Mouse (Mus musculus): Measurements from ENCODE around the gene Phf13. TPM values are rescaled to one million over a fixed set of nuclear protein-coding genes. Genes with fewer than 3 reads are reported as not detected.

Gene Phf13
- polyA plus RNA-seq, 1 experiment: 3.8 TPM

DNA sequence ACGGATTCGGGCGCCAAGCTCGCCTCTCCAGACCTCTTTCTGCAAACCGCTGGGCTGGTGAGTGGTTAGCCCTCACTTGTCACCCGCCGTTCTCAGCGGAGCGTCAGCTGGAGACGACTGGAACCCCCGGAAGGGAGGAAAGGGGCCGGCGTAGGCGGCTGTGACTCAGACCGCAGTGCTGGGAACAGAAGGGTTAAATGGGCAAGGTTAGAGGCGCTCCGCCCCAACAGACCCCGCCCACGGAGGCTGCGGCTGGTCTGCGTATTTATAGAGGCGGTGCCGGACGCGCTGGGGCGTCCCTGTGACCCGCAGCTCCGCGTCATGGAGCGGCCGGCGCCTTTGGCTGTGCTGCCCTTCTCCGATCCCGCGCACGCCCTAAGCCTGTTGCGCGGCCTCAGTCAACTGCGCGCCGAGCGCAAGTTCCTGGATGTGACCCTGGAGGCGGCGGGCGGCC, 12.6 kb upstream of the Phf13 start, which contains the start of gene Klhl21:
TSS of gene Klhl21 (plus strand) at position 182 of the 454 bp plus-strand sequence.
- Histone ChIP-seq H3K27ac (ENCODE audit: insufficient read depth, low read length) (peak within 1 kb of the TSS; percentile 94), H3K4me3 (ENCODE audit: extremely low read depth, insufficient read depth, insufficient read length) (peak within 1 kb of the TSS; percentile 90), H3K36me3 (ENCODE audit: control insufficient read depth, insufficient read depth, low read length) (peaks cover 3% of the 10 kb centered on the region; the same call in 1 of the 2 replicates), H3K27me3 (ENCODE audit: control insufficient read depth, insufficient read depth, low read length) (no peaks in the 10 kb centered on the region), H3K4me1 (ENCODE audit: control insufficient read depth, insufficient read depth, insufficient read length) (peaks cover 11% of the 10 kb centered on the region)
- peak; percentile 82 to 90 for DNase-seq (ENCODE audit: low read depth in 1 of 2, low spot score in 2 of 2)
- WGBS: 0% methylated on average over 45 of the region's 45 CpGs
- TF ChIP-seq POLR2A (IDR thresholded peaks at IDR 0.05; ENCODE audit: low read depth, low read length) (peak; percentile 93), CTCF (IDR thresholded peaks at IDR 0.05; ENCODE audit: extremely low read depth, insufficient read depth, insufficient read length, insufficient replicate concordance) (no peak)

DNA sequence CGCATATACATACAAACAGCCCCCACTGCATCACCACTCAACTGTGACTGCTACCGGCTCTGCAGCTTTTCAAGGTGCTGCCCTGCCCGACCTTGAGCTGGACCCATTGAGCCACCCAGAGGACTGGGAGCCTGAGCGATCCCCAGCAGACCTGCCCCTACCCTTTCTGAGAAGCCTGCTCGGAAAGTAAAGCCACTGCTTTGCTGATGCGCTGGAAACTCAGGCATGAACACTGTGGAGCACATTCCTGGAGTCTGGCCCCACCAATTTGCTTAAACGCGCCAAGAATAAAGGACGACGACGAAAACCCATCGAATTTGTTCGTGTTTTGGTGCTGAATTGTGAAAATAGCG, 12.1 kb upstream of the Phf13 start:
- H3K27me3 ChIP-seq (ENCODE audit: control insufficient read depth, insufficient read depth, low read length): no peaks in the 10 kb centered on the region
- H3K4me1 ChIP-seq (ENCODE audit: control insufficient read depth, insufficient read depth, insufficient read length): peaks cover 11% of the 10 kb centered on the region
- peaks cover 3% of the 10 kb centered on the region; the same call in 1 of the 2 replicates for H3K36me3 ChIP-seq (ENCODE audit: control insufficient read depth, insufficient read depth, low read length)
- WGBS: 2% methylated on average over 14 of the region's 14 CpGs
- peak overlapping the region; percentile 90 for H3K4me3 ChIP-seq (ENCODE audit: extremely low read depth, insufficient read depth, insufficient read length)
- peak overlapping the region; percentile 53; the same call in 1 of the 2 replicates for H3K27ac ChIP-seq (ENCODE audit: insufficient read depth, low read length)
- no peak for DNase-seq (ENCODE audit: low read depth in 1 of 2, low spot score in 2 of 2)
- TF ChIP-seq POLR2A (IDR thresholded peaks at IDR 0.05; ENCODE audit: low read depth, low read length): no peak
- TF ChIP-seq CTCF (IDR thresholded peaks at IDR 0.05; ENCODE audit: extremely low read depth, insufficient read depth, insufficient read length, insufficient replicate concordance): no peak

DNA sequence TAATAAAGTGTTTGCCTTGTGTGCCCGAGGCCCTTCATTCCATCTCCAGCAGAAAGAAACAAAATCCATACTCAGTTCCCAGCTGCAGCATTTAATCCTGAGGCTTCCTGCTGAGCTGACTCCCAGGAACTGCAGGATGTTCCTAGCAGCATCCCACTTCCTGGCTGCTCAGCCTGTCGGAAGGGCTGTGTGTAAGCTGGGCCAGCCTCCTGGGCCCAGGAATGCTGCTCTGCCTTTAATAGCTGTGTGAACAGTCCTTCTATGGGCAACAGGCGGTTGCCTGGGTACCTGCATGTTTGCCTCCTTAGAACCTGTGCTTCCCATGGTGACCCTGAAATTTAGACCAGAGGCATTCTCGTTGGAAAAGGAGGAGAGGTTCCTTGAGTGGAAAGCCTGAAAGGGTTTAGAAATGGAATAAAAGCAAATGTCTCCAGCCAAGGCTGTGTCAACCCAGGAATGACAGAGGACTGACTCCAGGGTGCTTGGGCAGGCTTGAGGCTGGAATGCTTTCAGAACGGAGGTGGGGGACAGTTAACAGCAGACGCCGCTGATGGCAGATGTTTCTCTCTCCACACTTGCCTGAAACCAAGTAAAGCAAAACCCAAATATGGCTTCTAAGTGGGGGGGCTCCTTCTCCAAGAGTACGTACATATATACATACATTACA, 11.6 kb upstream of the Phf13 start:
- TF ChIP-seq CTCF (IDR thresholded peaks at IDR 0.05; ENCODE audit: extremely low read depth, insufficient read depth, insufficient read length, insufficient replicate concordance) (no peak), POLR2A (IDR thresholded peaks at IDR 0.05; ENCODE audit: low read depth, low read length) (no peak)
- H3K4me1 ChIP-seq (ENCODE audit: control insufficient read depth, insufficient read depth, insufficient read length): peaks cover 11% of the 10 kb centered on the region
- 0 out of 2 replicates have a peak overlapping the region, but pooled peaks have one; percentile 21 for H3K27ac ChIP-seq (ENCODE audit: insufficient read depth, low read length)
- H3K27me3 ChIP-seq (ENCODE audit: control insufficient read depth, insufficient read depth, low read length): no peaks in the 10 kb centered on the region
- peaks cover 3% of the 10 kb centered on the region; the same call in 1 of the 2 replicates for H3K36me3 ChIP-seq (ENCODE audit: control insufficient read depth, insufficient read depth, low read length)
- DNase-seq (ENCODE audit: low read depth in 1 of 2, low spot score in 2 of 2): no peak
- peak overlapping the region; percentile 90; the same call in 1 of the 2 replicates for H3K4me3 ChIP-seq (ENCODE audit: extremely low read depth, insufficient read depth, insufficient read length)
- 53% methylated on average over 8 of the region's 8 CpGs for WGBS

DNA sequence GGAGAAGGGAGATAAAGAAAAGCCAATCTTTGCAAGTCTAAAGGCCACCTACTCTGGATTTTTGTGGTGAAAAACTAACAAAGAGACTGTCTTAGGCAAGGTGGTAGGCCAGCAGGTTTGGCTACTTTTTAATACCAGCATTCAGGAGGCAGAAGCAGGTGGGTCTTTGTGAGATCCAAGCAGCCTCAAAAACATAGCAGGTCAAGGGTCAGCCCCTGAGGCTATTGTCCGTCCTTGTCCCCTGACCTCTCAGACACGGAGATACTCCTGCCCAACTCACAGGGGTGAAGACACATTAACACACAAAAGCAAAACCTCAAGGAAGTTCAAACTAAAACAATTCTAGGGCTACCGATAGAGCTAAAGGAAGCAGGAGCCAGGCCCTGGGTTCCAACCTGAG, 10.8 kb upstream of the Phf13 start:
- Histone ChIP-seq H3K36me3 (ENCODE audit: control insufficient read depth, insufficient read depth, low read length) (no peaks in the 10 kb centered on the region), H3K27me3 (ENCODE audit: control insufficient read depth, insufficient read depth, low read length) (no peaks in the 10 kb centered on the region), H3K4me3 (ENCODE audit: extremely low read depth, insufficient read depth, insufficient read length) (no peak overlapping the region), H3K27ac (ENCODE audit: insufficient read depth, low read length) (no peak overlapping the region), H3K4me1 (ENCODE audit: control insufficient read depth, insufficient read depth, insufficient read length) (peaks cover 11% of the 10 kb centered on the region)
- no peak for DNase-seq (ENCODE audit: low read depth in 1 of 2, low spot score in 2 of 2)
- no peak for TF ChIP-seq CTCF (IDR thresholded peaks at IDR 0.05; ENCODE audit: extremely low read depth, insufficient read depth, insufficient read length, insufficient replicate concordance)
- TF ChIP-seq POLR2A (IDR thresholded peaks at IDR 0.05; ENCODE audit: low read depth, low read length): no peak
- 85% methylated on average over 3 of the region's 3 CpGs for WGBS

DNA sequence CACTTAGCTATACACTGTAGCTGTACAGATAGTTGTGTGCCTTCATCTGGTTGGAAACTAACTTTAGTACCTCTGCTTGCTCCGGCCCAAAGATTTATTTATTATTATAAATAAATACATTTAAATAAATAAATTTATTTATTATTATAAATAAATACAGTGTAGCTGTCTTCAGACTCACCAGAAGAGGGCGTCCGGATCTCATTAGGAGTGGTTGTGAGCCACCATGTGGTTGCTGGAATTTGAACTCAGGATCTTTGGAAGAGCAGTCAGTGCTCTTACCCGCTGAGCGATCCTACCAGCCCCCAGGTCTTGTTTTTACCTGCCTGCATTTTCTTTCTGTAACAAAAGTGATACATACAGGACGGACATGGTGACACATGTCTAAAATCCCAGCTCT, 10.1 kb upstream of the Phf13 start:
- WGBS: 69% methylated on average over 6 of the region's 6 CpGs
- no peak overlapping the region for H3K4me3 ChIP-seq (ENCODE audit: extremely low read depth, insufficient read depth, insufficient read length)
- no peaks in the 10 kb centered on the region for H3K27me3 ChIP-seq (ENCODE audit: control insufficient read depth, insufficient read depth, low read length)
- H3K36me3 ChIP-seq (ENCODE audit: control insufficient read depth, insufficient read depth, low read length): no peaks in the 10 kb centered on the region
- H3K27ac ChIP-seq (ENCODE audit: insufficient read depth, low read length): no peak overlapping the region
- TF ChIP-seq CTCF (IDR thresholded peaks at IDR 0.05; ENCODE audit: extremely low read depth, insufficient read depth, insufficient read length, insufficient replicate concordance) (no peak), POLR2A (IDR thresholded peaks at IDR 0.05; ENCODE audit: low read depth, low read length) (no peak)
- DNase-seq (ENCODE audit: low read depth in 1 of 2, low spot score in 2 of 2): no peak
- peaks cover 11% of the 10 kb centered on the region for H3K4me1 ChIP-seq (ENCODE audit: control insufficient read depth, insufficient read depth, insufficient read length)

DNA sequence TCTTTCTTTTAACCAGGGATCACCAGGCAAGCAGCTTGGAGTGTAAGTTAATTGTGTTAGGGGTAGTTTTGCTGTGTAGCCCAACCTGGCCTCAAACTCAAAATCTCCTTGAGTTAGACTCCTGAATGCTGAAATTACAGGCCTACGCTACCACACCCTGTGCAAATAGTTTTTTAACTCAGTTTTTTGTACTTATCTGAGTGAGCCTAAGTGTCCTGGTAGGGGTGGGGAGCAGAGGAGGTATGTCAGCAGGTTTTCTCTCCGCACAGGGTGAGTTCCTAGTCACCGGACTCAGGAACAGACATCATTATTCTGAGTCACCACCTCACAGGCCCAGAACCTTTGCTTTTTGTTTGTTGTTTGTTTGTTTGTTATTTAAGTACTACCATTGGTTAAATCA, 6.0 kb upstream of the Phf13 start:
- Histone ChIP-seq H3K27ac (ENCODE audit: insufficient read depth, low read length) (no peak overlapping the region), H3K36me3 (ENCODE audit: control insufficient read depth, insufficient read depth, low read length) (no peaks in the 10 kb centered on the region), H3K4me1 (ENCODE audit: control insufficient read depth, insufficient read depth, insufficient read length) (no peaks in the 10 kb centered on the region), H3K4me3 (ENCODE audit: extremely low read depth, insufficient read depth, insufficient read length) (no peak overlapping the region), H3K27me3 (ENCODE audit: control insufficient read depth, insufficient read depth, low read length) (no peaks in the 10 kb centered on the region)
- no peak for TF ChIP-seq POLR2A (IDR thresholded peaks at IDR 0.05; ENCODE audit: low read depth, low read length)
- no peak for TF ChIP-seq CTCF (IDR thresholded peaks at IDR 0.05; ENCODE audit: extremely low read depth, insufficient read depth, insufficient read length, insufficient replicate concordance)
- no peak for DNase-seq (ENCODE audit: low read depth in 1 of 2, low spot score in 2 of 2)
- WGBS: 93% methylated on average over 3 of the region's 3 CpGs

DNA sequence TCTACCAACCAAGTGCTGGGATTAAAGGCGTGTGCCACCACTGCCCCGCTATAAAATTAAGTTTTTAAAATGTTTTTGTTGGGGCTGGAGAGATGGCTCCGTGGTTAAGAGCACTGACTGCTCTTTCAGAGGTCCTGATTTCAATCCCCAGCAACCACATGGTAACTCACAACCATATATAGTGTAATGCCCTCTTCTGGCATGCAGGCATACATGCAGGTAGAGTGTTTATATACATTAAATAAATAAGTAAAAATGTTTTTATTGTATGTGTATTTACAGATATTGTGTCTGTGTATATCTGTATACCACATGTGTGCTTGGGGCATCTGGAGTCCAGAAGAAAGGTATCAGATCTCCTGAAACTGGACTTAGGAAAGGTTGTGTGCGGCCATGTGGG, 5.3 kb upstream of the Phf13 start:
- Histone ChIP-seq H3K36me3 (ENCODE audit: control insufficient read depth, insufficient read depth, low read length) (no peaks in the 10 kb centered on the region), H3K4me1 (ENCODE audit: control insufficient read depth, insufficient read depth, insufficient read length) (no peaks in the 10 kb centered on the region), H3K4me3 (ENCODE audit: extremely low read depth, insufficient read depth, insufficient read length) (no peak overlapping the region), H3K27me3 (ENCODE audit: control insufficient read depth, insufficient read depth, low read length) (no peaks in the 10 kb centered on the region), H3K27ac (ENCODE audit: insufficient read depth, low read length) (no peak overlapping the region)
- DNase-seq (ENCODE audit: low read depth in 1 of 2, low spot score in 2 of 2): no peak
- 73% methylated on average over 4 of the region's 4 CpGs for WGBS
- TF ChIP-seq POLR2A (IDR thresholded peaks at IDR 0.05; ENCODE audit: low read depth, low read length) (no peak), CTCF (IDR thresholded peaks at IDR 0.05; ENCODE audit: extremely low read depth, insufficient read depth, insufficient read length, insufficient replicate concordance) (no peak)

Measured in spleen, adult 2 months (tissue).